Mouse (Mus musculus): ENCODE measurements at regions not wholly inside any gene's neighbourhood (a gene's known extent, or its start where the extent isn't known, plus 50 kb on each side); places are given as distances from the start of the nearest gene placed in this dataset.

DNA sequence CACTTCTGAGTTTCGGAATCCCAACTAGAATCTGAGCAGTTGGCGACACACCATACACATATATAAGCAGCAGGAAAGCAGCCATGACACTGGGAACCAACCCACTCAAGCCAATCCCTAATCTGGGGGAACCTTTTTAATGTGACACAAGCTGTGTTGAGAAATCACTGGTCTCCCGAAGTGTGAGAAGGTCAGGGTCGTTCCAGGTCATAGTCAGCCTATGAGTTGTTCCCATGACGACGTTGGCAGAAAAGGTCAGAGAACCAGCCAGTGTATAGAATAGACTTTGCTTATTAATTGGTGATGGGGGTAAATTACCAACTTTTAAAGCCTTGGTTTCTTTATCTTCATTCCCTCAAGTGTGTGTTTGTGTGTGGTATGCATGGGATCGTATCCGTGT, 199.3 kb downstream of the Uaca start:
- TF ChIP-seq CTCF (IDR thresholded peaks at IDR 0.05; ENCODE audit: borderline replicate concordance, insufficient read depth, low read depth, low read length) (no peak), POLR2A (IDR thresholded peaks at IDR 0.05; ENCODE audit: borderline replicate concordance, insufficient read depth, low read length) (no peak)

Data from cerebellum, adult 2 months (tissue).